Mouse (Mus musculus) C2C12 (cell line): ENCODE data around the gene Rasal1. TPM values are rescaled to one million over a fixed set of nuclear protein-coding genes. Genes with fewer than 3 reads are reported as not detected.

Source experiments
- H3K27me3 ChIP-seq: one replicate; pipeline ENCODE4 v1.6.1; 2011; ENCODE audit not compliant: control insufficient read depth, insufficient read depth, insufficient read length
- H3K36me3 ChIP-seq: one replicate; pipeline ENCODE4 v1.6.1; 2011; ENCODE audit not compliant: control insufficient read depth, insufficient read depth
- H3K4me3 ChIP-seq: one replicate; pipeline ENCODE4 v1.5.1; 2011; ENCODE audit warnings: mild to moderate bottlenecking, control low read depth; ENCODE audit not compliant: poor library complexity, insufficient read depth, severe bottlenecking
- H3K79me2 ChIP-seq: one replicate; pipeline ENCODE4 v1.6.1; 2011; ENCODE audit not compliant: control insufficient read depth, insufficient read depth
- H3K79me3 ChIP-seq: one replicate; pipeline ENCODE4 v1.6.1; 2011; ENCODE audit warnings: low read depth, control low read depth
- H3ac ChIP-seq: one replicate; pipeline ENCODE3; 2011; ENCODE audit warnings: low read depth; ENCODE audit not compliant: control insufficient read depth, insufficient read length
- CEBPB ChIP-seq: IDR thresholded peaks from one replicate; pipeline ENCODE4 v1.6.1; 2011; ENCODE audit warnings: low read depth, mild to moderate bottlenecking, control low read depth, moderate library complexity
- CTCF ChIP-seq: IDR thresholded peaks from one replicate; pipeline ENCODE4 v1.5.1; 2011; ENCODE audit not compliant: control insufficient read depth, insufficient read depth, insufficient read length
- FOSL1 ChIP-seq: IDR thresholded peaks from one replicate; pipeline ENCODE4 v1.8.0; 2011; ENCODE audit warnings: mild to moderate bottlenecking, low read length; ENCODE audit not compliant: poor library complexity, insufficient read depth, severe bottlenecking
- MAX ChIP-seq: IDR thresholded peaks from one replicate; pipeline ENCODE4 v1.6.1; 2011; ENCODE audit warnings: mild to moderate bottlenecking, control low read depth
- MYOD1 ChIP-seq: IDR thresholded peaks from one replicate; pipeline ENCODE4 v1.6.1; 2011; ENCODE audit warnings: low read depth; ENCODE audit not compliant: control insufficient read depth, insufficient read length
- MYOG ChIP-seq: IDR thresholded peaks from one replicate; pipeline ENCODE4 v1.6.1; 2011; ENCODE audit not compliant: control insufficient read depth, insufficient read length; ENCODE audit errors: extremely low read depth
- USF1 ChIP-seq: IDR thresholded peaks from one replicate; pipeline ENCODE4 v1.6.1; 2011; ENCODE audit warnings: low read depth, mild to moderate bottlenecking, control low read depth, moderate library complexity
- polyA plus RNA-seq: library from polyadenylated mRNA; unstranded; fragments of >200 nt; fragmentation: generic; extraction: Trizol; gene quantifications from one replicate; pipeline ENCODE4 v1.2.1, GENCODE M21; 2012; ENCODE audit warnings: missing spikeins

Rasal1 gene
- polyA plus RNA-seq, 1 experiment: not detected

DNA sequence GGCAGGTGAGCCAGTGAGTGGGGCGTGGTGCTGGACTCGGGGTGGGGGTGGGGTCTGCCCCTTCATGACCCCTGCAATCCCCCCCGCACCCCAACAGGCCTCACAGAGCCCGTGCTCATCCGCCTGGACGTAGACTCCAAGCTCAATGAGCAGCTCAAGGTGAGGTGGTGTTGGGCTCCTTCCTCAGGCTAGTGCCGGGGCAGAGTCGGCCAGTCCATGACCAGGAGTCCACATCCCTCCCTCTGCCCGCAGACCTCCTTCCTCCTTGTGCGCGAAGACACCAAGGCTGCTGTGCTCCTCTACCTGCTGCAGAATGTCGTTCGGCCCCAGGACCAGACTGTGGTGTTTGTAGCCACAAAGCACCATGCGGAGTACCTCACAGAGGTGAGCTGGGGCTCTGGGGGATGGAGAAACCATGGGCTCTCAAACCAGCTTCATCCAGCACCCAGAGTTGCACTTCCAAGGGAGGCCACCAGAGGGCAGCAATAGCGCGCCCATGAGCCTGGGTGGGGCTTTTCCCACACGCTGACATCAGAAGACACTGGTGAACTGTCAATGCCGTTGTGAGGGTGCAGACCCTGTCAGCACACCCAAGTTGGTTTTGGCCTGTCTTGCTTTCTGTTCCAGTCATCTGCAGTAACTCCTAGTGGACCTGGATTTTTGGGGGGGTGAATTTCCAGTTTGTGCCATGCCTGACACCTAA, 28.1 kb upstream of the Rasal1 start:
- H3ac ChIP-seq: no peak overlapping the region
- H3K4me3 ChIP-seq: no peak overlapping the region
- H3K79me3 ChIP-seq: peaks cover 10% of the 10 kb centered on the region
- TF ChIP-seq MAX: no peak
- peak; percentile 86 for TF ChIP-seq CTCF
- no peak for TF ChIP-seq CEBPB
- peaks cover 64% of the 10 kb centered on the region for H3K36me3 ChIP-seq
- H3K27me3 ChIP-seq: no peaks in the 10 kb centered on the region
- peaks cover 19% of the 10 kb centered on the region for H3K79me2 ChIP-seq

DNA sequence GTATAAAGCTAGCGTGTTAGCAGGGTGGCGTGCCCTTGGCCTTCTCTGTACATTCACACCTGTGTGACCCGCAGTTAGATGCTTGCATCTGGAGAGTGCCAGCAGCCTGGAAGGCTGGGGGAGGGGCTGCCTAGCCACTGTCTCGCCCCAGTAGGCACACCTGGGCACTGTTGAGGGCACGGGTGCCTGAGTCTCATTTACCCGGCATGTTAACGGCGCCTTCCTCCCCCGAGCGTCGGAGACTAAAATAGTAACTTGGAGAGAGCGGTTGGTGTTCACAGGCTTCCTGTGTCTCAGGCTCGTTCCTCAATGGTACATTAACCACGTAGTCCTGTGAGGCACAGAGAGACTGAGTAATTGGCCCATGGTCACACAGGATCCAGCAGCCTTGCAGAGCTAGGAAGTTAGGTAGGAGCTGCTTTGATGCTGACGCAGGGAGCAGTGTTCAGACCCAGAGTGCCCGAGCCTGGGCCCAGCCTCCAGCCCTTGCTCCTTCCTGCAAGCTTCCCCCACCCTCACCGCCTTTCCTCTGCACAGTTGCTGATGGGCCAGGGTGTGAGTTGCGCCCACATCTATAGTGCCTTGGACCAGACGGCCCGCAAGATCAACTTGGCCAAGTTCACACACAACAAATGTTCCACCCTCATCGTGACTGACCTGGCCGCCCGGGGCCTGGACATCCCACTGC, 27.4 kb upstream of the Rasal1 start:
- Histone ChIP-seq H3K79me2 (peaks cover 12% of the 10 kb centered on the region), H3K79me3 (peaks cover 3% of the 10 kb centered on the region), H3K27me3 (no peaks in the 10 kb centered on the region), H3K36me3 (peaks cover 70% of the 10 kb centered on the region), H3ac (no peak overlapping the region), H3K4me3 (no peak overlapping the region)
- TF ChIP-seq MYOG (no peak), MYOD1 (no peak), CTCF (no peak), USF1 (no peak), MAX (no peak)

DNA sequence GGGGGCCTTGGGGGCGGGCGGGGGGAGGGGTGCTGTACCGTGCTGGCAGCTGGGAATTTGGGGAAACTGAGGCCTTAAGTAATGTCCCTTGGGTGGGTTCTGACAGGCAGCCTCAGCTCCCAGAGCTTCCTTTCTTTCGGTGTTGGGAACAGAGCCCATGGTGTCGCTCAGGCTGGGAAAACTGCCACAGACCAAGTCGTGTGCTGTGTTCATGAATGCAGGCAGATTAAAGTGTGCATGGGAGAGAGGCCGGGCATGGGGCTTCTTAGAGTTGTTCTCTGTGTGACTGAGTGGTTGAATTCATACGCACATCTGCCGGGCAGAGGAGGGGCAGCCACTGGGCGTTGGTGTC, 26.8 kb upstream of the Rasal1 start:
- Histone ChIP-seq H3K27me3 (no peaks in the 10 kb centered on the region), H3K36me3 (peaks cover 70% of the 10 kb centered on the region), H3K79me3 (no peaks in the 10 kb centered on the region), H3K79me2 (peaks cover 6% of the 10 kb centered on the region), H3ac (no peak overlapping the region), H3K4me3 (no peak overlapping the region)
- TF ChIP-seq CTCF (no peak), MYOG (no peak), CEBPB (no peak)

DNA sequence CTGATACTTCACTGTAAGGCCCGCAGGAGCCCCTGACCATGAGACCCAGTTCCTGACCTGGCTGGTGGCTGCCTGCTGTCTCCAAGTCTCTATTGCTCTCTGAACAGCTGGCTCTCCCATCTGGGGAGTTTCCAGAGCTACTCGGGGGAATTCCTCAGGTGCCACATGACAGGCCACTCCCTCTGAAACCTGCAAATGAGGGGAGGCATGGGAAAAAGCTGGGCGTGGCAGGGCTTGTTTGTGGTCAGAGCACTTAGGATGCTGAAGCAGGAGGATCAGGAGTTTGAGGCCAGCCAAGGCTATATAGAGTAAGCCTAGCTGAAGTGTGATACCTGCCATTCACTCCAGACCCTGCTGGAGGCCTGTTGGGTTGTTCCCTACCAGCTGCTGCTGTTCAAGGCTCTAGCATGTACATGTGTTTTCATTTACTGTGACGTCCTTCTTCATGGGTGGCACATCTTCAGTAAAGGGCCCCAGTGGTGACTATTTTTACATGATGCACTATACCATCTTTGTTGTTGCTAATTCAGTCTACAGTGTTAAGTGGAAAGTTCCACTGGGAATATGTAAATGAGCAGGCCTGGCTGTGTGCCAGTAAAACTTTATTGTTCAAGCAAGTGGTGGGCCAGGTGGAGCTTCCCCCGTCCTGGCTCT, 26.3 kb upstream of the Rasal1 start:
- H3K36me3 ChIP-seq: peaks cover 74% of the 10 kb centered on the region

DNA sequence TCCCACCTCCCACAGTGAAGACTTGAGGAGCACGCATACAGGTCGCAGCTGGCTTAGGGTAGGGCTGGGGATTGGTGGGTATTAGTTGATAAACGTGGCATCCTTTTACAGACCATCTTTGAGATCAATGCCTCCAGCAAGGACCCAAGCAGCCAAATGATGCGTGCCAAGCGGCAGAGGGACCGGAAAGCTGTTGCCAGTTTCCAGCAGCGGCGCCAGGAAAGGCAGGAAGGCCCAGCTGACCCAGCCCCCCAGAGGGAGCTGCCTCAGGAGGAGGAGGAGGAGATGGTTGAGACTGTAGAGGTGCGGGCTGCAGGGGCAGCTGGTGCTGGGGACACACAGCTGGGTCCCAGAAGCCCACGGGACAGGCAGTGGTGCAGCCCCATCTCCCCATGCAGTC, 24.2 kb upstream of the Rasal1 start:
- Histone ChIP-seq H3K79me2 (no peaks in the 10 kb centered on the region), H3K36me3 (peaks cover 72% of the 10 kb centered on the region), H3ac (no peak overlapping the region), H3K4me3 (no peak overlapping the region), H3K79me3 (no peaks in the 10 kb centered on the region), H3K27me3 (no peaks in the 10 kb centered on the region)
- TF ChIP-seq MYOD1 (no peak), CEBPB (no peak)

More for the DNA sequence above, 26.3 kb upstream of the Rasal1 start:
- H3K79me2 ChIP-seq: peaks cover 1% of the 10 kb centered on the region
- H3K79me3 ChIP-seq: no peaks in the 10 kb centered on the region
- no peaks in the 10 kb centered on the region for H3K27me3 ChIP-seq
- TF ChIP-seq CTCF (no peak), MAX (no peak), MYOG (no peak), USF1 (no peak), MYOD1 (no peak), FOSL1 (no peak), CEBPB (no peak)
- no peak overlapping the region for H3ac ChIP-seq
- no peak overlapping the region for H3K4me3 ChIP-seq

DNA sequence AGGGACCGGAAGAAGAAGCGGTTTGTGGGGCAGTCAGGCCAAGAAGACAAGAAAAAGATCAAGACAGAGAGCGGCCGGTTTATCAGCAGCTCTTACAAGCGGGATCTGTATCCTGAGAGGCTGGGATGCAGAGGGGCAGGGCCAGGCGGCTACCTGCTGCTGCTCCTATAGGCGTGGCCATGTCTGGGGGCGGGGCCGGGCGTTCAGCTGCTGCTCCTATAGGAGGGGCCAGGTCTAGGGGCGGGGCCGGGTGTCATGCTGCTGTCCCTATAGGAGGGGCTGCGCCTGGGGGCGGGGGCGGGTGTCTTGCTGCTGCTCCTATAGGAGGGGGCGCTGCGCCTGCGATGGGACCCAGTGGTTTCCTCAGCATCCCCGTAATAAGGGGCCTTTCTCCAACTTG, 22.2 kb upstream of the Rasal1 start:
- no peak for TF ChIP-seq CTCF
- TF ChIP-seq MYOG: no peak
- TF ChIP-seq MAX: no peak
- TF ChIP-seq MYOD1: no peak
- no peak for TF ChIP-seq FOSL1
- TF ChIP-seq CEBPB: no peak
- no peak for TF ChIP-seq USF1
- Histone ChIP-seq H3K79me2 (no peaks in the 10 kb centered on the region), H3K27me3 (no peaks in the 10 kb centered on the region), H3K79me3 (no peaks in the 10 kb centered on the region), H3K36me3 (peaks cover 53% of the 10 kb centered on the region), H3K4me3 (no peak overlapping the region), H3ac (no peak overlapping the region)
